Mouse (Mus musculus) liver, adult (tissue): ENCODE data around the gene Tufm.

ENCODE experiments used
- GATA4 ChIP-seq: IDR thresholded peaks from 2 replicates; pipeline ENCODE4 v1.6.1; 2014; ENCODE audit warnings: mild to moderate bottlenecking, low read length; ENCODE audit not compliant: insufficient replicate concordance

Tufm gene

DNA sequence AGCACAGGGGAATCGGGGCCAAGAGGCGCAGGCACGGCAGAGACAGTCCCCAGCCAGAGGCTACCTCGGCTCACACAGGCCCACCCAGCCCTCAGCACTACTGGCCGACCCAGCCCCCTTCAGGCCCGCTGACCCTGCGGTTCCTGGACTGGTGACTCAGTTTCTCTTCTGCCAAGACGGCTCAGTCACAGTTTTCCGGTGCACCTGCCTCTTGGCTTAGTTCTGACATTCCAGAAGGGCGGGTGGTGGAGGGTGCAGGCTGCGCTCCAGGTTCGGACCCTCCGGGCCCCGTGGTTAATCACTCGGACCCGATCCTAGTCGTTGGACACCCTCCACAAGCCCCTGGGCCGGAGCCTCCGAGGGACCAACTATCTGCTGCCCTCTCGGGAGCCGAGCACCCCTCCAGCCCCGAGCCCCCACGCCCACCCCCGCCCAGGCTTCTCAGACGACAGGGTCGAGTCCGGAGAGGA lies 12.6 kb upstream of the Tufm start:
- no peak for TF ChIP-seq GATA4

DNA sequence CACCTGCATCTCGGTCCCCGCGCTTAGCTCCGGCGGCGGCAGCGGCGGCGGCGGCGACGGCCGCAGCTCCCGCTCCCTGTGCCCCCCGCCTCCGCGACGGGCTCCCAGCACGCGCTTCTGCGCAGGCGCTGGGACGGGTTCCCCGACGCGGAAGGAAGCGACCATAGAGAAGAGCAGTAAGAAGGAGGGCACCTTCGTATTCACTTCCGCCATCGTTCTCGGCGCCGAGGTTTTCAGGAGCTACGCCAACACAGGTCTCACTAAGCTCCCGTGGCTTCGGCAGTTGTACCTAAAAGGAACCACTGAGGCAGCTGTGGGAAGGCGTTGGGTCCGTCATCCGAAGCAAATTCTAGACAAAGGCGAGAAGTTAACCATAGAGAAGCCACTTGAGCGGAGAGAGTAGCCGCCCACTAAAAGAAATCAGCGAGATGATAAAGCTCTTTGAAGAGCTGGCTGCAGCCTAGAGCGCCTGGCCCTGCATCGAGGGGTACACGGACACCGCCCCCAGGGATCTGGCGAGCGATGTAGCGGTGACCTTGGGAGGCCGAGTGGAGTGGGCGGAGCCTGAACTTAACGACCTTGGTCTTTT lies 12.1 kb upstream of the Tufm start, which contains the start of gene Sh2b1:
Gene Sh2b1 (minus strand): TSS at position 432 of the 589 bp plus-strand sequence.
- peak; percentile 26; the same call in 1 of the 2 replicates for TF ChIP-seq GATA4

DNA sequence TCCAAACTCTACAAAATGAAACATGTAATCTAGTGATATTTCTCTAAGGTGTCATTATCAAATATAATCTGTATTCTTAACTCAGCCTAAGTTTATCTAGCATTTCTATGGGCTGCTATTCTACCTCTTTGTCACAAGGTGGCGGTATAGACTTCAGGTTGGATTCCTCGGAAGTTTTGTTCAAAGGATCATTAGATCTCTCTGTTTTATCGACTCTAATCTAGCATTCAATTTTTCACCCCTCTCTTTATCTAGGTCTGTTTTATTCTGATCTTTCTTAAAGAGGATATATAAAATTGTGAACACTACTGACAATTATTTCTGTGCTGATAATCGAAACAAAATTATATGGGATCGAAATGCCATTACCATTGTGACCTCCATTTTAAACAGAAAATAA lies 5.5 kb upstream of the Tufm start:
- TF ChIP-seq GATA4: 0 out of 2 replicates have a peak, but pooled peaks have one; percentile 19

DNA sequence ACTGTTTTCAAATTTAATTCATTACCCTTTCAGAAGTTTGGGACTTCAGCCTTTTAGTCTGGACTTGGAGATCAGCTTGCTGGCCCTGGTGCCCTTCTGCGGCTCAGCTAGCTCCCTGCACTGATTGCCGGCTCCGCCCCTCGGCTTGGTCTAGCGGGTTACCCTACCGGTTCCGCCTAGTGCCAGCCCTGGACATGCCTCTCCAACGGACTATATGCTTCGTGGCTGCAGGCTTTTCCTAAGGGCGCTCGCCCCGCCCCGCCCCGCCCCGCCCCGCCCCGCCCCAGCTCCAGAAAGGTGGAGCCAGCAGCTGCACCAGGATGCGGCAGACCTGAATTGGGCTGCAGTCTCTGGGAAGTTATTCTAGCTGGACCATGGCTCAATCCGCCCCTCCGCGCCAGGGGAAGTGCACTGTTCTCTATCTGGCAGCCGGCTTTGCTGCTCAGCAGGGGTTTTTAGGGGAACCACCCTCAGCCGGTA lies 4.7 kb upstream of the Tufm start:
- TF ChIP-seq GATA4: peak; percentile 14; the same call in 1 of the 2 replicates

DNA sequence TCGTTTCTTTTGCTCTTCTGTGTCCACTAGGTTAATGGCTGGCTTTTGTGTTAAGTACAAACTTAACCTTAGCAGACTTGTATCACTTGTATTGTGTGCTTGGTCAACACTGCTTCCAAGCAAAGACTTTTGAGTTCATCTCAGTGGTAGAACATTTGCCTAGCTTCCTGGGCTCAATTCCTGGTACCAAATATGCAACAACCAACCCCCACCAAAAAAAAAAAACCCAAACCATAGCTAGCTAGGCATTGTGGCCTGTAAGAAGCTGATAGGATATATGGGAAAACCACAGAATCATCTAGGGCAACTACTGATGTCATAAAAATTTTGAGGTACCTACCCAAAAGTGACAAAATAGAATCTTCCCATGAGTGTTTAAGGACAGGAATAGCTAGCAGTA lies 3.8 kb downstream of the Tufm start:
- TF ChIP-seq GATA4: no peak

DNA sequence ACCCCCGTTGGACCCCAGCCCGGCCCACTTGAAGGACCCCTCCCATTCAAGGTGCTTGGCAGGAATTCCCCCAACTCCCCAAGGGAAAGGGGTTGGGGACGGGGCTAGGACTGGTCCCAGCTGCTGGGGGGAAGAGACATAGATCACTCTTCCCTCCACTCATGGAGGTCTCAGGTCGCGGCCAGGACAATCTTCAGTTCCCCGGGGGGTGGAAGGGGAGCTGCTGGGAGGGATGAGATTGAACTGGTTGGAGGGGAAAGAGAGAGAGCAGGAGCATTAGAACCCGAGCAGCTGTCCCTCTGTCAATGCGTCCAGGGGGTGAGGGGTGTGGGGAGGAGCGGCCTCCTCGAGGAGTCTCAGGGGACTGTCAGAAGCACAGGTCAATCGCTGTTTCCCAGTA lies 4.8 kb downstream of the Tufm start:
- no peak for TF ChIP-seq GATA4

DNA sequence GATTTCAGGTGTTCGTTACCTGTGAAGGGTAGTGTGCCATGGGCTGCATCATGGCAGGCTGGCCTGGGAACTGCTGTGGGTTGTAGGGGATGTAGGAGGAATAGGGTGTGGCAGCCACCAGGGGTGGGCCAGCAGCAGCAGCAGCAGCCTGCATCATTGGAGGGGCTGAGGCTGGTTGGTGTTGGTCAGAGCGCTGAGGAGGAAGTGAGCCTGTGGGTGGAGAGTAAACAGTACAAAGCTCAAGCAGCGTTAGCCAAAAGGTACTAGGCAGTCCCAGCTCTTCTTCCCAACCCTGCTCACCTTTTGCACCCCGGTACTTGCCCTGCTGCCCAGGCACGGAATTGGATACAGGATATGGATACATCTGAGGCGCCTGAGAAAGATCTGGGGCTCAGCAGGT lies 7.0 kb downstream of the Tufm start:
- no peak for TF ChIP-seq GATA4

DNA sequence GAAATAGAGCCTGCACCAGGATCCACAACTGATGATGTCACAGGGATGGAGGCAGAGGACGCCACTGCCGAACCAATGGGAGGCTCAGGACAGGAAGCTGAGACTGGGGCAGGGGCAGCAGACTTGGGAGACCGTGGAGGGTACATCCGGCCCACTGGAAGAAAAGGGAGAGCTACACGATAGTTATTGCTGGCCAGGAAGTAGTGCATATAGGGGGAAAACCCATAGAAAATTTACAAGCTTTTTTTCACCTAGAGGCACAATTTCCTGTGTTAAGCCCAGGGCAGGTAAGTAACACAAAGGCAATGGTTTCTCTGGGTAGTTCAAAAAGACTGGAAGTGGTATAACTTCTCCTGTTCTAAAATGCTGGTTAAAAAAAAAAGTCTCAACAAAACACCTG lies 9.3 kb downstream of the Tufm start:
- no peak for TF ChIP-seq GATA4

DNA sequence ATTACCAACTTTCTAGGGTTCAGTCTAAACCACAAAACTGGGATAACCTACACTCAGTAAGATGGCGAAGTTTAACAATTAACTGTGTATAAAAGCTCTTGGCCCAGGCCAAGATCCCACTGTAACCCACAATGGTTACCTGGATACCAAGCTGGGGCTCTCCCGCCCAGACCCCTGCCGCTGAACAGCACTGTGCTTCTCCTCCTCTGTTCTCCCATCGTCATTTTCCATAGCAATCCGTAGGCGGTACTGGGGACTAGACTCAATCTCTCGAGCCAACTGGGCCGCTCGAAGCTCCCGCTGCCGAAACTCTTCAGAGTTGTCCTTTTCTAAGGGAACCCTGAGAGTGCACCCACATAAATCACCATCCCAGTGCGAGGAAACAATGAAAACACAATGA lies 10.8 kb downstream of the Tufm start:
- TF ChIP-seq GATA4: no peak

DNA sequence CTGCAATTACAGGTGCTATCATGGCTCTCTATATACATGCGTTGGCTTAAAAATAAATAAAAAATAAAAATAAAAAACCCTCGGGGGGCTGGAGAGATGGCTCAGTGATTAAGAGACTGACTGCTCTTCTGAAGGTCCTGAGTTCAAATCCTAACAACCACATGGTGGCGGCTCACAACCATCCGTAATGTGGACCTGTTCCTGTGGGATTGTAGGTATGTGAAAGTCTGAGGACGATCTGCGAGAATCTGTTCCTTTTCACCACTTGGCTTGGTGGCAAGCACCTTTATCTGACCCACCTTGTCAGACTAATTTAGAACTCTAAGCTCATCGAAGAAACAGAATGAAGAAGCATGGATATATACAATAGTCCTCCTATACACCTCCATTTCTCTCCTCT lies 12.3 kb downstream of the Tufm start:
- TF ChIP-seq GATA4: no peak

DNA sequence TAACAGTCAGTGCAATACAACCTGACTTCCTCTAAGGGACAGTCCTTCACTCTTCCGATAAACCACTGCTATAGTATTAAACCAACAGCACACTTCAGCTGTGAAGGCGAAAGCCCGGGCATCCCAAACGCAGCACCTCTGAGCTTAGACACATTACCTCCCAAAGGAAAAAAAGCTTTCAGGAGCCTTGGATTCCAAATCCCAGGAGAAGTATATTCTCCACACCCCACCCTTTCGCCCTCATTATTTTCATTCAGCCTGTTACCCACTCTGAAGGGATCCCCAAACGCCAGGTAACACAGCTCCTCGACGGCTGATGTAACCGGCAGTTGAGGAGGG lies 14.5 kb downstream of the Tufm start:
- TF ChIP-seq GATA4: no peak

DNA sequence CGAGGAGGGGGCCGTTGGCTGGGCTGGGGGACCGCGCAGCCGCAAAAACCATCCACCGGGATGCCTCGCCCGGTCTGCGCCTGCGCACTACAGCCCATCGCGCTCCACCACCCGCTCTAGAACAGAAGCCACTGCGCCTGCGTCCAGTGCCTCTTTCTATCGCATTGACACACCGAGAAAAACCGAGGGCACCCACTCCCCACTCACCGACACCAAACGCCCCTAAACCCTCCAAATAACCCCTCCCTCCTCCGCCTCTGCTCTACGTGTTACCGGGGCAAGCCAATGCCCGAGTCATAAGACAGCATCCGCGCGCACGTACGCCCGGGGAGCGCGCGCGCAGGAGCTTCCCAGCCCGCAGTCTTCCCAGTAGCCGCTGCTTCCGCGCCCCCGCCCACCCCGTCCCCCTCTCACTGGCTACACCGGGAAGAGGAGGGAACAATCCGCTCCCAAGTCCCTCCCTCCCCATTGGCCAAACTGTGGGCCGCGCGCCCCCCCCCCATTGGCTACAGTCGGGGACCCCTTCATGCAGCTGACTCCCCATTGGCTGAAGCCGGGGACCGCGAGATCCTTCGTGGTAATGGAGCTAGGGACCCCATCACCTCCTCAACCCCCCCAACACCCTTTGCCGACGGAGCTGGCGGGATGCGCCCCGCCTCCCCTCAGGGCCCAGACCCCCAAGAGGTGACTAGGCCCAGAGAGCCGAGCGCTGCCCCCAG lies 15.0 kb downstream of the Tufm start:
- no peak for TF ChIP-seq GATA4

DNA sequence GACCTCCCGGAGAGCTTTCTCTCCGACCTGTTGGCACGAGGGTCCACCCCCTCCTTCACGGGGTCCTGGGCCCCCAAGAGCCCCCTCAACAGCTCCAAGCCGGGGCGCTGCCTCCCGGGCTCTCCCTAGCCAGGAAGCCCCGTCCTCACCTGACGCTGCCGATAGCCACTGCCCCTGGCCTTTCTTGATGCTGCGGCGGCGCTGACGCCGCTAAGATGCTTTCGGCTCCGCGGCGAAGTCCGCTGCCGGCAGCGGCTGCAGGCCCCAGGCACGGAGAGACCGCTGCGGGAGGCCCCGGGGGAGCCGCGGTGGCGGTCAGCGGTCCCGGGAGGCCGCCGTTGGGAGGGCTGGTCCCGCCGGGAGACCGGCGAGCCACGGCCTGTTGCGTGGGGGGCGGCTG lies 15.6 kb downstream of the Tufm start:
- no peak for TF ChIP-seq GATA4

DNA sequence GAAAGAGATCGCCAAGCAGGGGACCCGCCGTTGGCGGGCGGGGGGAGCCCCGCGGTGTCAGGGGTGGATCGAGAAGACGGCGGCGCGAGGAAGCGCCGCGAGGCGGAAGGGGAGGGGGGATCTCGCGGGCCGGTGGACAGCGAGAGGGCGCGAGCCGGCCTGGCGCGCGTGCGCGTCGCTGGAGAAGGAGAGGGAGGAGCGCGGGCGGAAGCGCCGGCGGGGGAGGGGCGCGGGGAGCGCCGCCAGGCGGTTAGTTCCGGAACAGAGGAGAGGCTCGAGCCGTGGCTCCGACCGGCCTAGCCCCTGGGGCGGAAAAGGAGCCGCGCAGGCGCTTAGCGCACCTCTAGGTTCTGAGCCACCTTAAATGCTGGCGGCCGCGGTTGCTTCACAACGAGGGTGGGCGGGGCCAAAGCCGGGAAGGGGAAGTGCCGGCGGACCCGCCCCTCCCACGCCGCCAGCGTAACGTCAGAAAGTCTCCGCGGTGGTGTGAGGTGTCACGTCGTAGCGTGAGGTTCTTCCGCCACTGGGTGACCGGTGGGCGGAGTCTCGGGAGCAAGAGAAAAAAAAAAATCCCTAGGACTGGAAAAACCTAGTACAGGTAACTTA lies 16.2 kb downstream of the Tufm start, which contains the start of gene Atxn2l:
Gene Atxn2l (minus strand): TSS at position 165 of the 606 bp plus-strand sequence.
- peak; percentile 58; the same call in 1 of the 2 replicates for TF ChIP-seq GATA4

DNA sequence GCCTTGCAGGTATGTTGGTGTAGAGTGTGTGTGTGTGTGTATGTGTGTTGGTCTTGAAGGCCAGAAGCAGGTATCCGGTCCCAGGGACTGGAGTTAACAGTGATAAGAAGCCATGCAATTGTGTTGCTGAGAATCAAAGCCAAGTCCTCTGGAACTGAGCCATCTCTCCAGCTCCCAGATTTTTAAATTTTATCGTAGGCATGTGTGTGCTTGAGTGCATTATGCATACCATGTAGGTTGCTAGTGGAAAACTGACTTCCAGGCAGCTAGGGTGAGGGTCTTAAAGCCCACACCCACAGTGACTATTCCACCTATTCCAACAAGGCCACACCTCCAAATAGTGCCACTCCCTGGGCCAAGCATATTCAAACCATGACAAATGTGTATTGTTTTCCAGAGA lies 17.8 kb downstream of the Tufm start:
- no peak for TF ChIP-seq GATA4

DNA sequence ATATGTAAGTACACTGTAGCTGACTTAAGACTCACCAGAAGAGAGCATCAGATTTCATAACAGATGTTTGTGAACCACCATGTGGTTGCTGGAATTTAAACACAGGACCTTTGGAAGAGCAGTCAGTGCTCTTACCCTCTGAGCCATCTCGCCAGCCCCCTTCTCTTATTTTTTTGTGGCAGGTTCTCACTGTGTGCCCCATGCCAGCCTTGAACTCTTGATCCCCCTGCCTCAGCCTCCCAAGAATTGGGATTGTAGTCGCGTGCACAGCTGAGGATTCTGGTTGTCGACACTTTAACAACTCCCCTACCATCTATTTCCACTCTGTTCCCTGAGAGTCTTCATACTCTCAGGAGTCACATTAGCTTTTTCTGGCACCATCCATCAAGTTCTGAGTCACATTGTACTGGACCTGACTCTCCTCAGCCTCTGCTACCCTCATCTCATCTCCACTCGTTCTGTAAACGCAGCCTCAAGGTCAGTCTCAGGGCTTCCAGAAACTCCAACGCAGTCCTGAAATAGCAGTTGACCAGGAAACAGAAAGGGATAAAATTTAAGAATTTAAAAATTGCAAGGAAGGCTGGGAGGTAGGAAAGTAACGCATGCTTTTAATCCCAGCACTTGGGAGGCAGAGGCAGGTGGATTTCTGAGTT lies 20.1 kb downstream of the Tufm start:
- no peak for TF ChIP-seq GATA4

DNA sequence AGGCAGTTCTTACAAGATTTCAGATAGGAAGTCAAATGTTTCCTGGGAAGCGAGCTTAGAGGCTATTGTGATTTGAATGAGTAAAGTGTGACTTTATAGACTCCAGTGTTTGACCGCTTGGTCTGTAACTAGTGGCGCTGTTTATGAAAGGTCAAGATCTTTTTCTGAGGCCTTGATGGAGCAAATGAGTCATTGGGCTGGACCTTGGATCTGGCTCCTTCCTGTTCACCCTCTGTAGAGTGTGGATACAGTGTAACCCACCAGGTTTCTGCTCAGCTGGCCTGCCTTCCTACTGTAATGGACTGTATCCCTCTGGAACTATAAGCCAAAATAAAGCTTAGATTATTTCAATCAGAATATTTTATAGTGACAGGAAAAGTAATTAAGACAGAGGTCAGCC lies 24.1 kb downstream of the Tufm start:
- no peak for TF ChIP-seq GATA4
